8 mouse cellular contexts compared by ENCODE assay signal in the genomic region with DNA sequence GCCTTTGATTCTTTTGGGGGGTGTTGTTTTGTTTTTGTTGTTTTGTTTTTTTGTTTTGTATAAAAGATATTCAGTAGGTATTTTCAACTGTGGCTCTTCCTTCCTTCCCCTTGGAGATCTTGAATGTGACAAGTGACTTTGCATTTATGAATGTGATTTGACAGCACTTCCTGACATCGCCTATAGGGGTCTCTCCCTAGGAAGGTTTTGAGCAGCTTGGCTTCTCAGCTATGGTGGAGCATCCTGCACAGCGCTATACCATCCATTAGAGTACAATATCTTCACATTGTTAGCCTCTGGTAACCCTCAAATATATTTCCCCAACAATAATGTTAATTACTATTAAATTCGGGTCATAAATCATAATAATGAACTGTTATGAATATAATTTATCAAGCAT.
DNase-seq lines count a peak whose midpoint lies in the region; ATAC-seq and TF ChIP-seq lines count a peak whose summit lies in the region.

No protein-coding gene starts in this region.

- peak; percentile 38 for TF ChIP-seq CTCF in bone marrow macrophage, adult 2 months (IDR thresholded peaks at IDR 0.05; ENCODE audit: low read depth, low read length)

- H3K4me1 ChIP-seq in heart, embryonic 11.5 days (ENCODE audit: control insufficient read depth, insufficient read depth, low read length): peaks cover 7% of the 10 kb centered on the region
- H3K4me1 ChIP-seq in bone marrow macrophage, adult 2 months (ENCODE audit: control insufficient read depth, insufficient read depth, low read length): no peaks in the 10 kb centered on the region

- H3K4me3 ChIP-seq in heart, embryonic 11.5 days (ENCODE audit: low read depth, low read length): no peak overlapping the region
- H3K4me3 ChIP-seq in bone marrow macrophage, adult 2 months (ENCODE audit: insufficient read depth, low read length): no peak overlapping the region

- H3K9me3 ChIP-seq in heart, embryonic 11.5 days (replicated peaks; ENCODE audit: control insufficient read depth, low read length): no peaks in the 10 kb centered on the region

- peak; percentile 28 for DNase-seq in heart, adult 8-10 months (ENCODE audit: low spot score)
- peak; percentile 61 to 66 for DNase-seq in B cell, adult 2 months
- DNase-seq in yolk sac, embryonic 10.5 days (ENCODE audit: low spot score): no peak
- DNase-seq in layer of hippocampus, adult 11-12 months (ENCODE audit: low spot score): no peak
- no peak for DNase-seq in right cerebral cortex, postnatal 14 days

- H3K36me3 ChIP-seq in heart, embryonic 11.5 days (ENCODE audit: control insufficient read depth, insufficient read depth, low read length): no peaks in the 10 kb centered on the region

- ATAC-seq in heart, embryonic 11.5 days (replicated peaks; ENCODE audit: insufficient number of reproducible peaks, low FRiP score, low TSS enrichment): no peak
- ATAC-seq in megakaryocyte-erythroid progenitor cell, adult 5-6 weeks (replicated peaks; ENCODE audit: low FRiP score, low TSS enrichment, poor library complexity, severe bottlenecking): peak; percentile 84

- no peak overlapping the region for H3K4me2 ChIP-seq in heart, embryonic 11.5 days

- no peak overlapping the region for H3K9ac ChIP-seq in heart, embryonic 11.5 days (ENCODE audit: low read depth, low read length)

- H3K27ac ChIP-seq in heart, embryonic 11.5 days (ENCODE audit: low read depth, low read length): no peak overlapping the region
- H3K27ac ChIP-seq in bone marrow macrophage, adult 2 months (ENCODE audit: insufficient read depth, low read depth, low read length): no peak overlapping the region

- TF ChIP-seq POLR2A in bone marrow macrophage, adult 2 months (IDR thresholded peaks at IDR 0.05; ENCODE audit: borderline replicate concordance, low read depth, low read length): no peak

- no peaks in the 10 kb centered on the region for H3K27me3 ChIP-seq in heart, embryonic 11.5 days (ENCODE audit: control insufficient read depth, insufficient read depth, low read length)

- WGBS in heart, embryonic 11.5 days (ENCODE audit: insufficient replicate concordance): 47% methylated on average over 3 of the region's 3 CpGs

Comparison
In these comparisons a context has a peak if more than half of its experiments do, and no peak if none do; other contexts are left out.
1. DNase-seq: peak in heart, adult 8-10 months (single experiment) and B cell, adult 2 months (2 of 2); none in yolk sac, embryonic 10.5 days (single experiment), layer of hippocampus, adult 11-12 months (single experiment) and right cerebral cortex, postnatal 14 days (single experiment).